Mouse (Mus musculus) hindbrain, embryonic 16.5 days (tissue): ENCODE measurements around the gene Plcd1. TPM values are rescaled to one million over a fixed set of nuclear protein-coding genes. Genes with fewer than 3 reads are reported as not detected.

ENCODE experiments used
- ATAC-seq: fragments of 200-750 bp; cut with Nextera tagmentation; 2 replicates; pipeline ENCODE4 v1.8.0; 2017; ENCODE audit warnings: moderate TSS enrichment, moderate library complexity
- H3K27ac ChIP-seq: fragments of 300-500 bp; sonication (generic); 2 replicates; pipeline ENCODE4 v1.5.1; 2014; ENCODE audit warnings: low read depth, mild to moderate bottlenecking, control low read depth, low read length, moderate library complexity
- H3K27me3 ChIP-seq: fragments of 300-500 bp; sonication (generic); replicated peaks from 2 replicates; pipeline ENCODE4 v1.6.1; 2014; ENCODE audit warnings: low read length; ENCODE audit not compliant: control insufficient read depth, insufficient read depth
- H3K36me3 ChIP-seq: fragments of 300-500 bp; sonication (generic); 2 replicates; pipeline ENCODE4 v1.6.1; 2014; ENCODE audit warnings: mild to moderate bottlenecking, low read length, moderate library complexity, mixed read lengths; ENCODE audit not compliant: control insufficient read depth, insufficient read depth
- H3K4me1 ChIP-seq: fragments of 300-500 bp; sonication (generic); 2 replicates; pipeline ENCODE4 v1.6.1; 2014; ENCODE audit warnings: low read depth, low read length; ENCODE audit not compliant: control insufficient read depth, insufficient read depth
- H3K4me2 ChIP-seq: fragments of 300-500 bp; sonication (generic); 2 replicates; pipeline ENCODE4 v1.6.1; 2014; ENCODE audit warnings: mild to moderate bottlenecking, low read length, control low read depth, moderate library complexity
- H3K4me3 ChIP-seq: fragments of 300-500 bp; sonication (generic); 2 replicates; pipeline ENCODE4 v1.5.1; 2014; ENCODE audit warnings: mild to moderate bottlenecking, low read length, control low read depth, moderate library complexity
- H3K9ac ChIP-seq: fragments of 300-500 bp; sonication (generic); 2 replicates; pipeline ENCODE4 v1.6.1; 2014; ENCODE audit warnings: low read depth, mild to moderate bottlenecking, control low read depth, low read length, moderate library complexity
- H3K9me3 ChIP-seq: fragments of 300-500 bp; sonication (generic); 2 replicates; pipeline ENCODE4 v1.6.1; 2014; ENCODE audit warnings: mild to moderate bottlenecking, low read length, moderate library complexity; ENCODE audit not compliant: control insufficient read depth
- WGBS: fragments of 180-500 bp; shearing (Covaris S2); extraction: QIAGEN DNeasy Blood & Tissue Kit; methylation state at CpG from one replicate; pipeline ENCODE4 v1.1.7; 2014; 5-methylcytosine and 5-hydroxymethylcytosine counted together
- polyA plus RNA-seq: library from polyadenylated mRNA; unstranded; fragments of >200 nt; fragmentation: Nextera tagmentation; extraction: Ambion mirVana; gene quantifications from 2 replicates; pipeline ENCODE4 v1.2.1, GENCODE M21; 2015

The Plcd1 gene
- polyA plus RNA-seq, 1 experiment from 2014 or later = 22.4 TPM

- no peak for ATAC-seq
- WGBS = 27% methylated on average over 9 of the region's 9 CpGs
- no peaks in the 10 kb centered on the region; the same call in 1 of the 2 replicates for H3K36me3 ChIP-seq
- H3K9ac ChIP-seq = no peak overlapping the region
- H3K4me2 ChIP-seq = no peak overlapping the region
- no peak overlapping the region for H3K4me3 ChIP-seq
- peaks cover 37% of the 10 kb centered on the region for H3K4me1 ChIP-seq
- H3K27ac ChIP-seq = peak overlapping the region; percentile 66
- no peaks in the 10 kb centered on the region for H3K27me3 ChIP-seq
- H3K9me3 ChIP-seq = no peaks in the 10 kb centered on the region
These were observed 60.8 kb downstream of the Plcd1 start for GRCm38 (mm10) chr9:119032538-119032937.

DNA sequence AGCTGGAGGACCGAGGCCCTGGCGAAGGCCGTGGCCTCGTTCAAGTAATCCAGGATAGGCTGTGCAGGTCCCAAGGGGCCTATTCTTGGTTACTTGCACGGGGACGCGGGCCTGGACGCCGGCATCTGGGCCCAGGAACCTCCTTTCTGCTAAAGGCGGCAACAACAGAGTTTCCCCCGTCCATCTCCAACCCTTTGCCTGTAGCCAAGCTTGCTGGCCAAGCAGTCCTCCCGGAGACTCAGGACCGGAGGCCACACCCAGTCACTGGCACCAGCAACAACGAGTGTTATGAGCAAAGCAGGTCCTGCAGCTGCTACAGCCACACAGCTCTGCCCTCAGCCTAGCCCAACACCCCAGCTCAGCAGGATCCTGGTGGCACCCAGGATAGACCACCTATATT lies 61.5 kb downstream of the Plcd1 start:
- Histone ChIP-seq H3K36me3 (no peaks in the 10 kb centered on the region; the same call in 1 of the 2 replicates), H3K9me3 (no peaks in the 10 kb centered on the region), H3K27me3 (no peaks in the 10 kb centered on the region), H3K27ac (no peak overlapping the region; the same call in 1 of the 2 replicates), H3K4me2 (no peak overlapping the region), H3K4me3 (no peak overlapping the region), H3K4me1 (peaks cover 37% of the 10 kb centered on the region), H3K9ac (no peak overlapping the region)
- WGBS = 74% methylated on average over 14 of the region's 14 CpGs
- ATAC-seq = no peak

GRCm38 (mm10) chr9:119031038-119031437 lies 62.3 kb downstream of the Plcd1 start:
- Histone ChIP-seq H3K9ac (no peak overlapping the region), H3K27me3 (no peaks in the 10 kb centered on the region), H3K4me2 (no peak overlapping the region), H3K4me1 (peaks cover 37% of the 10 kb centered on the region), H3K9me3 (no peaks in the 10 kb centered on the region), H3K27ac (no peak overlapping the region), H3K4me3 (no peak overlapping the region), H3K36me3 (no peaks in the 10 kb centered on the region; the same call in 1 of the 2 replicates)
- ATAC-seq = no peak
- WGBS = 98% methylated on average over 4 of the region's 4 CpGs

- Histone ChIP-seq H3K27ac (no peak overlapping the region), H3K27me3 (no peaks in the 10 kb centered on the region), H3K9me3 (no peaks in the 10 kb centered on the region), H3K4me3 (no peak overlapping the region), H3K4me2 (no peak overlapping the region), H3K9ac (no peak overlapping the region), H3K36me3 (no peaks in the 10 kb centered on the region; the same call in 1 of the 2 replicates), H3K4me1 (peaks cover 28% of the 10 kb centered on the region)
- WGBS = 44% methylated on average over 7 of the region's 7 CpGs
- ATAC-seq = peak; percentile 35; the same call in 1 of the 2 replicates
These were observed 63.7 kb downstream of the Plcd1 start for GRCm38 (mm10) chr9:119029568-119029967.

- no peaks in the 10 kb centered on the region for H3K9me3 ChIP-seq
- no peak overlapping the region for H3K4me2 ChIP-seq
- no peak overlapping the region for H3K9ac ChIP-seq
- no peak overlapping the region for H3K4me3 ChIP-seq
- H3K36me3 ChIP-seq = no peaks in the 10 kb centered on the region; the same call in 1 of the 2 replicates
- peaks cover 18% of the 10 kb centered on the region for H3K4me1 ChIP-seq
- WGBS = 94% methylated on average over 27 of the region's 27 CpGs
- no peak for ATAC-seq
- no peak overlapping the region for H3K27ac ChIP-seq
- H3K27me3 ChIP-seq = no peaks in the 10 kb centered on the region
These were observed 64.8 kb downstream of the Plcd1 start for GRCm38 (mm10) chr9:119028226-119029195.

DNA sequence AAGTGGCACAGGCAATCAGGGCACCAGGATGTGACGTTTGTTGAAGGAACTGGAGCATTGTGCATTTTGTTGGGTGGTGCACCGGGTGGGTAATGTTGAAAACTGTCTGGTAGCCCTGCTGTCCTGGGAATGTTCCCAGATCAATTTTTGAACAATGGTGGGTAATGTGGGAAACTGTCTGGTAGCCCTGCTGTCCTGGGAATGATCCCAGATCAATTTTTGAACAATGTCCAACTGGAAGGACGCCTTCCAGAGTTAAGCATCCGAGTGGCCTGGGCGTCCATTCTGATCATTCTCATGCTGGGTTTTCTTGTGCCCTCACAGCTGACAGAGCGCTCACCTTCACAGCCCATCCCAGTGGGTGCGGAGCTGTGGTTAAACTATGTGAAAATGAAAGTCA lies 66.0 kb downstream of the Plcd1 start:
- Histone ChIP-seq H3K9me3 (no peaks in the 10 kb centered on the region), H3K4me1 (peaks cover 6% of the 10 kb centered on the region), H3K27ac (no peak overlapping the region), H3K27me3 (no peaks in the 10 kb centered on the region), H3K9ac (no peak overlapping the region), H3K36me3 (no peaks in the 10 kb centered on the region; the same call in 1 of the 2 replicates), H3K4me2 (no peak overlapping the region), H3K4me3 (no peak overlapping the region)
- WGBS = 79% methylated on average over 7 of the region's 7 CpGs
- ATAC-seq = no peak

DNA sequence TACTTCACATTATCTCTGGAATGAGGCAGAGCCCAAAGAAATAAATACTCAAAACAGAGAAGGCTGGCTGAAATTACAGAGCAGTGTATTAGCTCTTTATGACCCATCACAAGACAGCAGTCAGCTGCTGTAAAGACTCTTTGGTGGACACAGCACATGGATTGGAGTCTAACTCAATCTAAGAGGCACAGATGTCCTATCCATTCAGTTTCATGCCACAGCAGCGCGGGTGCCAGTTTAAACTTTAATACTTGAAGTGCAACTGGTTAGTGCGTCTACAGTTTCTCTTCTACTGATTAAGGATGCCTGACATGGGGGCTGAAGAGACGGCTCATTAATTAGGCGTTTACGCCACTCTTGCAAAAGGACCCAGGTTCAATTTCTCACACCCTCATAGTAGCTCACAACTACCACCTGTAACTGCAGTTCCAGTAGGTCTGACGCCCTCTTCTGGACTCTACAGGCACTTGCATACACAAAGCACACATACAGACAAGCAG lies 67.4 kb downstream of the Plcd1 start:
- WGBS = 89% methylated on average over 7 of the region's 7 CpGs
- H3K27me3 ChIP-seq = no peaks in the 10 kb centered on the region
- no peaks in the 10 kb centered on the region for H3K4me1 ChIP-seq
- H3K9me3 ChIP-seq = no peaks in the 10 kb centered on the region
- H3K36me3 ChIP-seq = no peaks in the 10 kb centered on the region; the same call in 1 of the 2 replicates
- H3K4me3 ChIP-seq = no peak overlapping the region
- H3K9ac ChIP-seq = no peak overlapping the region
- no peak for ATAC-seq
- H3K27ac ChIP-seq = no peak overlapping the region
- no peak overlapping the region for H3K4me2 ChIP-seq

DNA sequence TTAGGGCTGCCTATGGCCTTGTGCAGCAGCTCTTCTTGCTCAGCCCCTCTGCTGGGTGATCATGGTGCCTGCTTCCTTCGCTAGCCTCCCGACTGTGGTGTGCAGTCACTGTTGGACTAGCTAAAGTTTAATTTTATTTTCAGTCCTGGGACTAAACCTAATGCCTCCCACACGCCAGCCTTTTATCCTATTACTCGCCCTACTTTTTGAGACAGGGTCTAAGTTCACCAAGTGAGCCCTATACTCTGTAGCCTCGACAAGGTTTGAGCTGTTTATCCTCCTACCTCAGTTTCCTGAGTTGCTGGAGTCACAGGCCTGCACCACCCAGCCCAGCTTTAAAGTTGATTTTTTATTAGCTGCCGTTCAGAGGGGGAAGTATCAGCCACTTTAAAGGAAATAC lies 68.0 kb downstream of the Plcd1 start:
- Histone ChIP-seq H3K27me3 (no peaks in the 10 kb centered on the region), H3K9ac (no peak overlapping the region), H3K4me1 (no peaks in the 10 kb centered on the region), H3K9me3 (no peaks in the 10 kb centered on the region), H3K4me2 (no peak overlapping the region), H3K4me3 (no peak overlapping the region), H3K36me3 (no peaks in the 10 kb centered on the region; the same call in 1 of the 2 replicates), H3K27ac (no peak overlapping the region)
- 88% methylated on average over 6 of the region's 6 CpGs for WGBS
- no peak for ATAC-seq

DNA sequence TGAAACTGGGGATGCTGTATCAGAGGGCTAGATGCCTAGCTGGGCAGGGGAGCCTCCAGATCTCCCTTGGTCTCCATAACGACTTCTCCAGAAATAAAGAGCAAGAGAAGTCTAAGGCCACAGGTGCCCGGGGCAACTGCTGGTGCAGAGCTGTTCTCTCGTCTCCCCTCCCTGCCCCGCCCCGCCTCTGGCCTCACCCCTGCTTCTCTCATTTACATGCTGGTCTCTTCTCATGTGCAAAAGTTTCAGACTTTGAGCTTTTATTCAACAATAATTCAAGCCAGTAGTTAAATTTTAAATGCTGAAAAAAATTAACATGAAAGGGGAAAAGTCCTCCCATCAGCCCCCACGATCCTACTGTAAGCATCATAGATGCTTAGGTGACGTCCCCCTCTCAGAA lies 71.6 kb downstream of the Plcd1 start:
- no peak overlapping the region for H3K9ac ChIP-seq
- H3K4me1 ChIP-seq = no peaks in the 10 kb centered on the region
- no peaks in the 10 kb centered on the region for H3K9me3 ChIP-seq
- 0 out of 2 replicates have a peak, but pooled peaks cover 2% of the 10 kb centered on the region for H3K36me3 ChIP-seq
- H3K27me3 ChIP-seq = no peaks in the 10 kb centered on the region
- ATAC-seq = no peak
- no peak overlapping the region for H3K4me3 ChIP-seq
- 77% methylated on average over 7 of the region's 7 CpGs for WGBS
- H3K27ac ChIP-seq = no peak overlapping the region
- no peak overlapping the region for H3K4me2 ChIP-seq
